Mouse (Mus musculus) thymus, postnatal 25 days (tissue): ENCODE results near the gene Ccnd3.

ENCODE experiments used
- DNase-seq: peaks from one replicate; pipeline ENCODE4 v3.0.0; 2022

The Ccnd3 gene

GRCm38 (mm10) chr17:47626031-47626430, 121.2 kb downstream of the Ccnd3 start:
- DNase-seq: no peak

- DNase-seq: no peak
These were observed 122.9 kb downstream of the Ccnd3 start for GRCm38 (mm10) chr17:47627791-47628190.

- peak; percentile 96 for DNase-seq
These were observed 124.2 kb downstream of the Ccnd3 start for GRCm38 (mm10) chr17:47628851-47629676.

- DNase-seq: no peak
These were observed 125.1 kb downstream of the Ccnd3 start for GRCm38 (mm10) chr17:47629717-47630677.

- DNase-seq: no peak
These were observed 125.8 kb downstream of the Ccnd3 start, which contains the start of gene Usp49 for GRCm38 (mm10) chr17:47630678-47631065. TSS of gene Usp49 (plus strand) at chr17:47630690.

- DNase-seq: no peak
These were observed 127.5 kb downstream of the Ccnd3 start for GRCm38 (mm10) chr17:47632181-47632840.

GRCm38 (mm10) chr17:47633999-47634770, 129.3 kb downstream of the Ccnd3 start:
- no peak for DNase-seq

- no peak for DNase-seq
These were observed 138.1 kb downstream of the Ccnd3 start for GRCm38 (mm10) chr17:47642992-47643391.

- peak; percentile 63 for DNase-seq
These were observed 141.8 kb downstream of the Ccnd3 start for GRCm38 (mm10) chr17:47646683-47647082.

GRCm38 (mm10) chr17:47648966-47649365, 144.1 kb downstream of the Ccnd3 start:
- no peak for DNase-seq
